Mouse (Mus musculus) gonadal fat pad, adult 2 months (tissue): ENCODE measurements around the gene Gadd45b. TPM values are rescaled to one million over a fixed set of nuclear protein-coding genes. Genes with fewer than 3 reads are reported as not detected.

Experiments
- DNase-seq: peaks from one replicate; pipeline ENCODE4 v3.0.0-alpha.2; 2012; ENCODE audit warnings: low read depth
- polyA plus RNA-seq: library from polyadenylated mRNA; depleted of rRNA; stranded (reverse); fragments of >200 nt; gene quantifications from 2 replicates; pipeline ENCODE4 v1.2.3, GENCODE M21; 2012; rRNA removed

Gene Gadd45b
- polyA plus RNA-seq, result 14.7 and 15.3 TPM in 2 replicates

DNA sequence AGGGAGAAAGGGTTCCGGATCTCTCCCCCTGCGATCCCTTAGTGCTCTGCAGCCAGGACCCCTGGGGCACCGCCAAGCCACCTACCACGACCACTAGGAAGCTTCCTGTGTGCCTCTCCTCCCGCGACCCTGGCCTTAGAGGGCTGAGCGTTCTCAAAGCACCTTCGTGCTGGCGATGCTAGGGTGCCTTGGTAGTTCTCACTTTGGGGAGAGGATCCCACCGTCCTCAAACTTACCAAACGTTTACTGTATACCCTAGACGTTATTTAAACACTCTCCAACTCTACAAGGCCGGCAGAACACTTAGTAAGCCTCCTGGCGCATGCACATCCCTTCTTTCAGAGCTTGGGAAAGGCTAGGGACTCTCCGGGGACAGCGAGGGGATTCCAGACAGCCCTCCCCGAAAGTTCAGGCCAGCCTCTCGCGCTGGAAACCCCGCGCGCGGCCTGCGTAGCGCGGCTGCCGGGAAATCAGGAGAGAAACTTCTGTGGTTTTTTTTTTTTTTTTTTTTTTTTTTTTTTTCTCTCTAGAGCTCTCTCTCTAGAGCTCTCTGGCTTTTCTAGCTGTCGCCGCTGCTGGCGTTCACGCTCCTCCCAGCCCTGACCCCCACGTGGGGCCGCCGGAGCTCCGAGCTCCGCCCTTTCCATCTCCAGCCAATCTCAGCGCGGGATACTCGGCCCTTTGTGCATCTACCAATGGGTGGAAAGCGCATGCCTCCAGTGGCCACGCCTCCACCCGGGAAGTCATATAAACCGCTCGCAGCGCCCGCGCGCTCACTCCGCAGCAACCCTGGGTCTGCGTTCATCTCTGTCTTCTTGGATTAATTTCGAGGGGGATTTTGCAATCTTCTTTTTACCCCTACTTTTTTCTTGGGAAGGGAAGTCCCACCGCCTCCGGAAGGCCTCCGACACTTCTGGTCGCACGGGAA, at the start of gene Gadd45b:
Gene Gadd45b, plus strand, starts transcription at position 775 of the 928 bp plus-strand sequence.
- no peak for DNase-seq

DNA sequence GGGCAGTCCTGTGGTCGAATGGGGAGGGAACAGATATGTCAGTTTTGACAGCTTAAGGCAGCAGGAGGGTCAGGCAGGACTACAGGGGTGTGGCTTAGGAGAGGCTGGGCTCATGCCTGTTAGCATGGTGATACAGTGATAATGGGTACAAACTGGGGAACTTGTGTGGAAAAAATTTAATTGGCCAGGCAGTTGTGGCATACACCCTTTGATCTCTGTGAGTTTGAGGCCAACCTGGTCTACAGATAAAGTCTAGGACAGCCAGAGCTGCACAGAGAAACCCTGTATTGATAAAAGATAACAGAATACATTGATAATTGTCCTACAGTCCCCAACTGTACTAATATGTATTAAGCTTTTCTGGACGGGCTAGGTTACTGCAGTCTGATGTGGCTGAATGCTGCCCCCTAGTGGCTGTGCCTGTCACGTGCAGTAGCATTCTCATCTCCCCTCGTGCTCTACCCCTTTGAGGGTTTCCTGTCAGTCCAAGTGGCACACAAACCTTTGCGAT, 49.7 kb upstream of the Gadd45b start:
- no peak for DNase-seq

DNA sequence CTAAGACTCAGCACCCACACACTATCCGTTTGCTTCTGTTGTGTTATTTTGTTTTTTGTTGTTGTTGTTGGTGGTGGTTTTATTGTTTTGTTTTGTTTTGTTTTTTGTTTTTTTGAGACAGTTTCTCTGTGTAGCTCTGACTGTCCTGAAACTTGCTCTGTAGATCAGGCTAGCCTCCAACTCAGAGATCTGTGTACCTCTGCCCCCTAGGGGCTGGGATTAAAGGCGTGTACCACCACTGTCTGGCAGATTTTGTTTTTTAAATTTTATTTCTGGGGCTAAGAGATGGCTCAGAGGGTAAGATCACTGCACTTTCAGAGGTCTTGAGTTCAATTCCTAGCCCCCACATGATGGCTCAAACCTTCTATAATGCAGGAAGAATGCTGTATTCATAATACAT, 49.0 kb upstream of the Gadd45b start:
- DNase-seq, result no peak

DNA sequence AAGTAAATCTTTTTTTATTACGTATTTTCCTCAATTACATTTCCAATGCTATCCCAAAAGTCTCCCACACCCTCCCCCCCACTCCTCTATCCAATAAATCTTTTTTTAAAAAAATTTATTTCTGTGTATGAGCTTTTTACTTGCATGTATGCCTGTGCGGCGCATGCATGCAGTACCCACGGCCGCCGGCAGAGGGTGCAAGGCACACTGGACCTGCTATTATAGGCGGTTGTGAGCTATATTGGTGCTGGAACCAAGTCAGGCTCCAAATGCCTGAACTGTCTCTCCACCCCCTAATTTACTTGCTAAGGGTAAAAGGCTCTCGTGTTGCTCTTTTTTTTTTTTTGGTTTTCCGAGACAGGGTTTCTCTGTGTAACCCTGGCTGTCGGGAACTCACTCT, 48.6 kb upstream of the Gadd45b start:
- DNase-seq, result no peak

DNA sequence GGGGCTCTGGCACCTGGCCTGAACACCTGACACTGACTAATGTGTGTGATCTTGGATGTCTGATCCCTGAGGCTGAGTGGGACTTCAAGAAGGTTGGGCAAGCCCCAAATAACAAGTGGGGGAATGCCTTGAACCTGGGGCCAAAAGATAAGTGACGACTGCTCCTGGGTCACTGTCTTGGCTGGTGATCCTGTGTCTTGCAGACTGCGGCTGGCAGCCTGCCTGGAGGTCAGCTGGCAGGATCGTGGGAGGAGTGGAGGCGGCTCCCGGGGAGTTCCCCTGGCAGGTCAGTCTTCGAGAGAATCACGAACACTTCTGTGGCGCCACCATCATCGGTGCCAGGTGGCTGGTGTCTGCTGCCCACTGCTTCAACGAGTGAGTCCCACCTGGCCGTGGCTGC, 42.7 kb upstream of the Gadd45b start:
- DNase-seq, result no peak

DNA sequence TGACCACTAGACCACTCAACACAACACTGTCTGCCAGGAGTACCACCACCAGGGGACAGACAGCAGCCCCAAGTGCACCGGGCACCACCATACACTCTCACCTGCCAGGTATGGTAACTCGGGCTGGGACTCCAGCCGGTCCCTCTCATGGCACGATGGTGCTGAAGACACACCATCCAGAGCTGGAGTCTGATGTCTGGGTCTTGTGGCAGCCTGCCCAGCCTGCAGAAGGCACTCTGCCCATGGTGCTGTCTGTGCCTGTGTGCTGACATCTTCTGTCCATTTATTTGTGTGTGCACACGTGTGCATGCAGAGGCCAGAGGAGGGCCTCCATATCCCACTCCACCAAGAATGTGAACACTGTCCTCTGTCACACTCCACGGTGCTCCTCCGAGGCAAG, 34.8 kb upstream of the Gadd45b start:
- no peak for DNase-seq

DNA sequence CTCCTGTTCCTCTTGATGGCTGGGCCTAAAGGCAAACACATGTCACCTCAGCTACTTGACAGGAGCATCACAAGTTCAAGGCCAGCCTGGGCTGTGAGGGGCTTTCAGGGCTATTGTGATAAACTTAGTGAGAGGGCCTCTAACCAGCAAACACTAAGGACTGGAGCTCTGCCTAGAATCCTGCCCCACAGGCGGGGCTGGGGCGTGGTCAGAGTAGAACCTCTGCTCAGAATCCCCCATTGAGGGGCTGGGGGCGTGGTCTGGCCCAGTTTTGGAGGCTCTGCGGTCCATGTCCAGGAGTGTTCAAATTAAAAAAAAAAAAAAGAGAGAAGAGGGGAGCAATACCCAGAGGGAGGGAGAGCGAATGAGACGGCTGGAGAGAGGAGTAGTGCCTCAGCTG, 34.2 kb upstream of the Gadd45b start:
- DNase-seq, result no peak

DNA sequence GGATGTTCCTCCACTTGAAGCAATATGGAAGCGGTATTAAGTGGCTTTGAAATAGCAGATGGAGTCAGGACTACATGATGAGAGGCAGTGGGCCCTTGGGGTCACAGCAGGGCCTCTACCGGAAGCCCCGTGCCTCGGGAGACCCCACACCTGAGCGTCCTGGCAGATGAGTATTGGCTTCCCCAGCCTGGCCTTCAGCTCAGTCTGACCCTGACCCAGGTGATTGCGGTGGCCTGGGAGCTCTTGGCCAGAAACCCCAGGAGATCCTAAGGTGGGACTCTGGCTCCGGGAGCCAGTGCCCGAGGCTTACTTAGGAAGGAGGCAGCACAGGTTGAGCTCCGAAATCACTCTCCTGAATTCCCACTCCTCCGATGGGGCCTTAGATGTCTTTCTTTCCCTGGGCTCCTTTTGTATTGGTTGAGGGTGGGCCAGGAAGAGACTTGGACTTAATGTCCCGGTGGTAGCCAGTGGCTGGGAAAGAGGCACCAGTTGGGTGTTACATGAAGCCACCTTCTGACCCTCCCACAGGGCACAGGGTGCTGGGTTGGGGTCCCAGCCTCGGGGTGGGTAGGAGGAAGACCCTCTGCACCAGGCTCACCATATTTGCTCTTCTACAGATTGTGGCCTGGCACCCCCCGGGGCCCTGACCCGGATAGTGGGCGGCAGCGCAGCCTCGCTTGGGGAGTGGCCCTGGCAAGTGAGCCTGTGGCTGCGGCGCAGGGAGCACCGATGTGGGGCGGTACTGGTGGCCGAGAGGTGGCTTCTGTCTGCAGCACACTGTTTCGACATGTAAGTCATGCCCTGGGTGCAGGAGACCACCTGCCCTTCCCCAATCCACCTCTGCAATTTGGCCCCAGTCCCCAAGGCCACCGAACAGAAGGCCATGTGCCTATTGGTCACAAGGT, 33.0 kb upstream of the Gadd45b start:
- no peak for DNase-seq

DNA sequence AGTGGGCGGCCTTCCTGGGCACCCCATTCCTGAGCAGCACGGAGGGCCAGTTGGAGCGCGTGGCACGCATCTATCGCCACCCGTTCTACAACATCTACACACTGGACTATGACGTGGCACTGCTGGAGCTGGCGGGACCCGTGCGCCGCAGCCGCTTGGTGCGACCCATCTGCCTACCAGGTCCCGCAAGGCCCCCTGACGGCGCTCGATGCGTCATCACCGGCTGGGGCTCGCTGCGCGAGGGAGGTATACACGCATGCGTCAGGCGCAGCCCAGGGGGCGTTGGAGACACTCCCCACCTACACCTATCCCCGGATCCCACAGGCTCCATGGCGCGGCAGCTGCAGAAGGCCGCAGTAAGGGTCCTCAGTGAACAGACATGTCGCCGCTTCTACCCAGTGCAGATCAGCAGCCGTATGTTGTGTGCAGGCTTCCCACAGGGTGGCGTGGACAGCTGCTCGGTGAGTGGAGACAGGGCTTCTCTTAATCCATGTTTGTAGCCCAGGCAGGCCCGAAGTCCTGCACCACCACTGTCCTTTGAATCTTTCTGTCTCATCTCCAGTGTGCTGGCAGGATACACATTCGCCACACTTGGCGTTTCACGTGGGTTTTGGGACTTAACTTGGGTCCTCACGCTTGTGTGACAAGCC, 31.9 kb upstream of the Gadd45b start:
- no peak for DNase-seq

DNA sequence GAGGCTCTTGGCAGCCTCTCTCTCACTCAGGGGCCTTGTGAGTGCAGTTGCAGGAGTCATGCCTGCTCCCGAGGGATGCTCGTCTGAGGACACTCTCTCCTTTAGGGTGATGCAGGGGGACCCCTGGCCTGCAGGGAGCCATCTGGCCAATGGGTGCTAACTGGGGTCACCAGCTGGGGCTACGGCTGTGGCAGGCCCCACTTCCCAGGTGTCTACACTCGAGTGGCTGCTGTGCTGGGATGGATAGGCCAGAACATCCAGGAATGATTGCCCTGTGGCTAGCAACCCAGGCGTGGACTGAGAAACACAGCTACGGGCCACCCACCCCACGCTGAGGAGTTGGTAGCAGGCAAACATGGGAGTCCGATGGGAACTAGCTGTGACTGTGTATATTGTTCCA, 30.8 kb upstream of the Gadd45b start:
- no peak for DNase-seq

DNA sequence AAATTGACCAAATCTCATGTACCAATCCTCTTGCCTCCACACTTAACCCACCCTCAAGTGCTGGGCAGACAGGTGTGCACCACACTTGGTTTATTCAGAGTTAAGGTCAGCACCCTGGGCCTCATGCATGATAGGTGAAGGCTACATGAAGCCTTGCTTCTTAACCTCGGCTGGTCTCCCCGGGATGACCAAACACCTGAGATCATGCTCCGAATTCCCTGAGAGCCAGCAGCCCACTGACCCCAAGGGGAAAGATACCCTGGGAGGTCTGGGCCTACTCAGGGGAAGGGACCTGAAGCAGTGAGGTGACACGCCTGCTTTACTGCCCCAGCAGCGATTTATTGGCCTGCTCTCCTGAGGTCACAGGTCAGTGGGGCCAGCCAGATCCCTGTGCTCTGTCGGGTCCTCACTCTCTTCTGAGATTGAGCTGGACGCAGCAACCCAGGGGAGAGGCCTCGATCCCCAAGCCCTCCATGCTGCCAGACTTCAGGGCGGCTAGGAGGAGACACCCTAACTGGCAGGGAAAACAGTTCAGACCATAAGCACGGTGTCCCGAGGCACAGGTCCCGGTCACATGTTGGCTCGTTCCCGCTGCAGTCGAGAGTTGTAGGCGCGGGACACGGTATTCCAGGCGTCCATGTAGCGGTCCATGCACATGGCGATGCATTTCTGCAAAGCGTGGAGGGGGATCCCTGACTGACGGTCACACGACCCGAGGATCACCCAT, 30.1 kb upstream of the Gadd45b start:
- DNase-seq, result no peak

DNA sequence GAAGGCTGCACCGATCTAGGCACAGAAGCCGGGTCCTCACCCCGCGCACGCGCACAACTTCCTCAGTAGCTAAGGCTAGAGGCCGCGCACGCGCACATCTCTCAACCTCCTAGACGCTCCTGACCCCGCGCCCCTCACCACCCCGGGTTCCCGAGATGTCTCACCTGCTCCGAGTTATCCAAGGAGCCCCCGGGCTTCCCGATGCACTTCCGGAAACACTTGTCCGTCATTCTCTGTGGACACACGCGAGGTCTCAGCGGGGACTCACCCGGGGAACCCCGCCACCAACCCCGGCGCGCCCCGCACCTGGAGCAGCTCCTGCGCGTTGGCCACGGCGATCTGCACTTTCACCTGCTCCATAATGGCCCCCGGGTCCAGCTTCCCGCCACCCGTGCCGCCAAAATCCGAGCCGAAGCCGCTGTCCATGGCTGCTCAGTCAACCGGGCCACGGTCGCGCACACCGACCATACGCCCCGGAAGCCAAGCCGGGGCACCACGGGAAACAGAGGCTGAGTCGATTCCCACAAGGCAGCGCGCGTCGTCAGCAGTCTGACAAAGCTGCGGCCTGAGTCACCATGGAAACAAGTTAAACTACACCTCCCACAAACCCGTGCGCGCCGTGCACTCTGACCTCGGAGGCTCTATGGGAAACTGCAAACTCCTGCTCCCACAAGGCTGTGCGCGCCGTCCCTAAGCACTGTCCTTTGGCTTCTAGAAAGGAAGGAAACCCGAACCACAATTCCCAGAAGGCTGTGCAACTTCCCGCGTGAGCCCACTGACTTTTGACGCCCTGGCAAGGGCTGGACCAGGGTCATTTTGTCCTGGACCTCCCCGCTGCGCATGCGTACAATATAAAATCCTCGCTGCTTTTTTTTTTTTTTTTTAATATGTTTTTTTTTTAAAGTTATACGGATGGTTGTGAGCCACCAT, 29.3 kb upstream of the Gadd45b start, which contains the start of gene Timm13:
Gene Timm13, minus strand, starts transcription at position 652 of the 930 bp plus-strand sequence.
- peak; percentile 99 for DNase-seq

DNA sequence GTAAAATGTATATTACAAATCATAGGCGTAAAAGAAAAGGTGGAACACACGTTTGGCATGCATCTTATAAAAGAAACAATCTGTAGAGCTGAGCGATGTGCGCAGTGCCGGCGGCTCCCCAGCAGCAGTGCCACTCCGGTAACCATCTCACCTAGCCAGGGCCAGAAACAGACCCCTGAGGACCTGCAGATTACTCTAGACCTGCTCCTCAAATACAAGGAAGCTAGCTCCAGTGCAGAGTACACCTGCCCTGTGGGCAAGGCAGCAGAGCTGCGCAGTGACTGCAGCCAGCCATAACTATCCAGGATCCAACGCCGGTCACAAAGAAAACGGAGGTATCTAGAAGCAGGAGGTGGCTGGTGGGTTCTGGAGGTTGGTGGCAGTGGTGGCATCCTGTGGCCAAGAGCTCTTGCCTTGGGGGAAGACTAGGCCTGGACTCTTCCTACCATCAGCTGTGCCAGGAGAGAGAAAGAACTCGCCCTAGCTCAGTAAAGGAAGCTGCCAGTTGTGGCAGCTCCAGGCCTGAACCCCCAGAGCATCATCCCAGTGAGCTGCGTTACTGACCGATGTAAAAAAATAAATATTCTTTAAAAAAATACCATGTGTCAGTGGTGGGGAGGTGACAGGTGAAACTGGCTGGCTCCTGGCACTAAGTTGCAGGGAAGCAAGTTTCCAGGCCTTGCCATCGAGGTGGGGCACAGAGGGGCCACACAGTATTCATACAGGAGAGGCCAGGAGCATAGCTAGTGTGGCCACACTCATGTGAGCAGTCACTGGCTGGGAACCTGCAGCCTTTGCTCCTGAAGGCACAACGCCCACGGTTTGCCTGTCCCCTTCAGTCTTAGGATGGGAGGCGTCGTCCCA, 28.2 kb upstream of the Gadd45b start:
- DNase-seq, result no peak

DNA sequence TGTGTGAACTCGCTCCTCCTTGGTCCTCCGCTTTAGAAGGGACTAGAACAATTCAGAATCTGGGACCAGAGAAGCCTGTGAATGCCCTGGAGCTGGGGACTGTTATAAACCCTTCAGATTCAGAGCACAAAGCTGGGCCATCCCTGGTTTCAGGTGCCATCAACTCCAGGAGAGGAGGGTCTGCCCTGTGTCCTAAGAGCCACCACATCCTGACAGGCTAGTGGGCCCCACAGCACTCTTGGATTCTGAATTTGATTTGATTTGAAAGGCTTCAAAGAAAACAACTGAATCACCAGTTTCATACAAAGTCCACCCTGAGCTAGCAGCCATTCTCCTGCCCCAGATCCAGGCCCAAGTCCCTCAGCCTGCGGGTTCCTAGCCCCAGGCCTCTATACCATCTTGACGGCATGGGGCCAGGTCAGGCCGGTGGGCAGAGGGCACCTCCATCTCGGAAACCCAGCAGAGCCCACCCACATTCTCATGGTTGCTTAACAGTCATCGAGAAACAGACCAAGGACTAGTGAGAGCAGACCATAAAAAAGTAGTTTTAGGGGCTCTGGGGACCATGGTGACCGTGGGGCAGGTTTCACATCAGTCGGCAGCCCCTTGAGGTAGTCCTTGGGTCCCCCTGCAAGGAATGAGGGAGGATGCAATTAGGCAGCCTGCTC, 27.5 kb upstream of the Gadd45b start:
- no peak for DNase-seq

DNA sequence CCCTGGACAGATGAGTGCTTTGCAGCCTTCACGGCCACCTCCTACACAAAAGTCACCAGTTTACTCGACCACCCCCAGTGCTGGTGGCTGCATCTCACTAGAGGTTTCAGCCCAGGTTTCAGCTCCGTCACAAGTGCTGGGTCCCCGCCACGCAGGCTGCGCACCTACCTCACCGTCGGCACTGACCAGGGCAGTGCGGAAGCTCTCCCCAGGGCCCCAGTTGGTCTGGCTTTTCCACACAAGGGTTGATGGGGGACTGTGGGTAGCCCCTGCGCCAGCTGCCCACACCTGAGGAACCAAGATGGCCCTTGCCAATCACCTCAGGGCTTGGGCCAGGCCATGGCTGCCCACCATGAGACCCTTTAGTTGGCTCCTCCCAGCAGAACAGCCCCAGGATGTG, 26.6 kb upstream of the Gadd45b start:
- no peak for DNase-seq

DNA sequence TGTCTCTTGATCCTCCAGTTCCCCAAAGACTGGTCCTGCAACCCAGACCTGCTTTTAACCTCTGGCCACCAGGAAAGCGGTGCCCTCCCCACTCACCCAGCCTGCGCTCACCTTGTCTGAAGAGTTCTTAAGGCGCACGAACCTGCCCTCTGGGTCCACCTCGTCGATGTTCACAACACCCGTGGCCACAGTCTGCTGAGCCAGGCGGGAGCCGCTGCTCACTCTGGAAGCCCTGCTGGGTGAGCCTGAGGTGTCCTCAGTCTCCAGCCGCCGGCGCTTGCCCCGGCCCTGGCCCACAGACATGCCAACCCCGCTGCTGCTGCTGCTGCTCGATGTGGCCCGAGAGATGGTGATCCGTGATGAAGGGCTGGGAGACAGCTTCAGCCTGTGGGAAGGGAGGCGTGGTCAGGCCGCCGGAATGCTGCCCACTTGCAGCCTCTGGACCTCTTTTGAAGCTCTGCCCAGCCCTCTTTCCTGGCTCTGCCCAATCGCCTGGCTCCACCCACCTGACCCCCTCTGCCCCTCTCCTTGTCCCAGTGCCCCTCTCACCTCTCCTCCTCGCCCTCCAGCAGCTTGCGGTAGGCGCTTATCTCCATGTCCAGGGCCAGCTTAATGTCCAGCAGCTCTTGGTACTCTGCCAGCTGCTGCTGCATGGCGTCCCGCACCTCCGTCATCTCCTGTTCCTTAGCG, 25.7 kb upstream of the Gadd45b start:
- no peak for DNase-seq

DNA sequence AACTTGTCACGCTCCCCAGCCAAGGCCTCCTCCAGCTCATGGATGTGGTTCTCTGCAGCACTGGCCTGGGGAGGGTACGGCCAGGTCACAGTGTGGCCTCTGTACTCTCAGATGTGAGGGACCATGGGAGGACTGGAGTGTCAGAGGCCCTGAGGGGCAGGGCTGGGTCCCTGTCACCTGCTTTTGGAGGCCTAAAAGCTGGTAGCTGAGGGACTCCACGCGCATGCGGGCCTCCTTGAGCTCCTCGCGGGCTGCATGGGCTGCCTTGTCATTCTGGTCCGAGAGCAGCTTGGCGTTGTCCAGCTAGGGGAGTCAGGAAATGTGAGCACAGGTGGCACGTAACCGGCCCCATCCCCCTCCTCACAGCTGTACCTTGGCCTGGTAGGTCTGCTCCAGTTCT, 25.2 kb upstream of the Gadd45b start:
- no peak for DNase-seq
